Mouse (Mus musculus) adrenal gland, adult 8-10 months (tissue): Measurements from ENCODE around the gene Babam1. TPM values are rescaled to one million over a fixed set of nuclear protein-coding genes. Genes with fewer than 3 reads are reported as not detected.
"Not testable (repeated sequence)": the region's sequence is repeated elsewhere in the genome, so short reads cannot be mapped to it uniquely, and the experiment has no call there.

Experiments used
- DNase-seq: peaks from one replicate; pipeline ENCODE4 v3.0.0; 2022
- total RNA-seq, 4 experiments: library from RNA; stranded (reverse); gene quantifications; 2 replicates each; pipeline ENCODE4 v1.2.4; 2022

The Babam1 gene
- total RNA-seq, 4 experiments from 2014 or later: 101 to 137 (median 120) TPM

DNA sequence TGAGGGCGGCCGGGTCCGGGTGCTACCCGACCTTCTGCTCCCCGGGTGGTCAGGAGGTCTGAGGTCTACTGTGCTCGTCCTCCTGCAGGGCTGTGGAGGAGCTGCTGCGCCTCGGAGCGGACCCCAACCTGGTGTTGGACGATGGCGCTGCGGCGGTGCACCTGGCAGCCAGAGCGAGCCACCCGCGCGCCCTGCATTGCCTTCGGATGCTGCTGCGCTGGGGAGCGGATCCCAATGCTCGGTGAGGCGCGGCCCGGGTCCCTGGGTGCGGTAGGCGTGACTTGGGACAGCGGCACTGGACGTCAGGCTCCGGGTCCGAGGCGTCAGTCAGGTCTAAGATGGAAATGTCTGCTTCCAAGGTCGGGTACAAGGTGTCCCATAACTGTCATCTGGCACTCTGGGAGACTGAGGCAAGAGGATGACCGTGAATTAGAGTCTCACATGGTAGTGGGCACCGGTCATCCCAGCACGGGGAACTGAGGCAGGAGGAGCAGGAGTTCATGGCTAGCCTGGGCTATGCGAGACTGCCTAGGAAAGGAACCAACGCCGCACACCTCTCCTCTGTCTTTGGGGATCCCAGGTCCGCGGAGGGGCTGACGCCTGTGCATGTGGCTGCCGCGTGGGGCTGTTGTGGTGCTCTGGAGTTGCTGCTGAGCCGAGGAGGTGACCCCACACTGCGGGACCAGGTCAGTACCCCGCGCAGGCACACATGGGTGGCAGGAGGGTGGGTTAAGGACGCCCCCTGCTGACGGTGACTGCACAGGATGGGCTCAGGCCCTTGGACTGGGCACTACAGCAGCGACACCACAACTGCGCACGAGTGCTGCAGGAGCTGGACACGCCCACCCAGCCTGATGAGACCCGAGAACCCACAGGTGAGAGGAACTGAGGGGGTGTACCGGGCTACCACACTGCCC lies 9.7 kb downstream of the Babam1 start:
- DNase-seq: no peak

DNA sequence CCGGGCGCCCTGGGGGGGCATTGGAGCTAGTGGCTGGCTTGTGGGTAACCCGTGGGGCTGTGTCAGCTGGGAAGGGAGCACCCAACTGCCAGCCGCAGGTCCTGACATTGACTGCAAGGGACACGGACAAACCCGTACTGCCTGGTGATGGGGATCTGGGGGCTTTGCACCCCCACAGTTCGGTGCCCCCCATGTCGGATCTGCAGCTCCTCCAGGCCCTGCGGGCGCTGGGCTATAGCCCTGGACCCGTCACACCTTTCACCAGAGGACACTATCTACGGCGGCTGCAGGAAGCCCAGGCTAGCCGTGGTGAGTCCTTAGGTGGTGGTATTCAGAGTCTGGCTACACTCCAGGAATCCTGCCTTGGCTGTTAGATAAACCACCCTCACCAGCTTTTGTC lies 10.8 kb downstream of the Babam1 start:
- no peak for DNase-seq

DNA sequence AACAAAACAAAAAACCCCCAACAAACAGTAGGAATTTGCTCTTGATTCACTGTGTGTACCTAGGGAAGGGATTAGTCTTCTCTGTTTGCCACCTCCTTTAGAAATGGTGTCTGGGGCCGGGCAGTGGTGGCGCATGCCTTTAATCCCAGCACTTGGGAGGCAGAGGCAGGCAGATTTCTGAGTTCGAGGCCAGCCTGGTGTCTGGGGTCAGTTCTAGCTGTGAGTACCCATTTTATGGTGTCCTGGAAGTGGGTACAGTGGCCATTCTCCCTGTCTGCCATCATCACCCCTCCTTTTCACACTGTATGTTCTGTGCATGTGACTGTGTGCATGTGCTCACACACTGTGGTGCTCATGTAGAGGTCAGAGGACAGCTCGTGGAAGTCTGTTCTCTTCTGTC lies 11.6 kb downstream of the Babam1 start:
- DNase-seq: no peak

DNA sequence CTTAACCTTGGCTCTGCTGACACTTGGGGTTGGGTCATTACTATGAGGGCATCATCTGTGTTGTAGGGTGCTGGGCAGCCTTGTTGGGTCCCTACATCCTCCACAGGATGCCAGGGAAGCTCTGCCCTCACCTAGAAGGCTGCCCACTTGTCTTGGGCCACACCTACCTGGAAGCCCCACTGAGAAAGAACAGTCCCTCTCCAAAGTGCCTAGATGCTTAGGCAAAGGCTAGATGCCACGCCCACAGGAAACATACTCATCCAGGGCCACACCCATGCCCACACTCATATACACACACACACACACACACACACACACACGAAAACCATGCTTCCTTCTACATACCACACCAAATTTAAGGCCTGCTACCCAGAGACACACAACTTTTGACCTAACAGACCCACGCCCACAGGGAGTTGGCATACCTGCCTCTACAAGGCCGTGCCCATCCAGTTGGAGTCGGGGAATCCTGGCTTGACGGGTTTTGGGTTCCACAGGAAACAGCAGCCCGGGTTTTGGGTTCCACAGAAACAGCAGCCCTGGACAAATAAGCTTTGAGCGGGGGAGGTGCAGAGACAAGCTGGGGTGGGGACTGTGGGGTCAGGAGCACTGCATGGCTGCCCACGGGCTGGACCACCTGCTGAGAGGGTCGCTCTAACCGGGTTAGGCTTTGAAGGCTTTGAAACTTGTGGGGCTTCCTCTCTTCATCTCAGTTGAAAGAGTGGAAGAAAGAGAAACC lies 15.0 kb downstream of the Babam1 start:
- DNase-seq: no peak

DNA sequence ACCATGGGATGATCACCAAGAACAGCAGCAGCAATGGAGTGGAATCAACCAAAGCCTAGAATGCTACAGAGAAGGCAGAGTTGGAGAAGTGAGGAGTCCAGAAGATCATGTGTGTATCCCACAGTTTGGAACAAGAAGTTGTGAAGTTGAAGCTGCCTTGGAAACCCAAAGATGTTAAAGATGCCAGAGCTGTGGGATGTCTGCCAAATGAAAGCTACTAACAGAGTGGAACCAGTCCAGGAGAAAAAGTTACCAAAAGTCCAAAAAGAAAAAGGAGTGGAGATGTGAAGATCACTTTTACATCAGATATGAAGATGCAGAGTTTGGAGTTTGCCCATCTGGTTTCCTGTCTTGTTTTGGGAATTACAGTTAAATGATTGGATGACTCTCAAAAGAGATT lies 25.5 kb downstream of the Babam1 start:
- no peak for DNase-seq

DNA sequence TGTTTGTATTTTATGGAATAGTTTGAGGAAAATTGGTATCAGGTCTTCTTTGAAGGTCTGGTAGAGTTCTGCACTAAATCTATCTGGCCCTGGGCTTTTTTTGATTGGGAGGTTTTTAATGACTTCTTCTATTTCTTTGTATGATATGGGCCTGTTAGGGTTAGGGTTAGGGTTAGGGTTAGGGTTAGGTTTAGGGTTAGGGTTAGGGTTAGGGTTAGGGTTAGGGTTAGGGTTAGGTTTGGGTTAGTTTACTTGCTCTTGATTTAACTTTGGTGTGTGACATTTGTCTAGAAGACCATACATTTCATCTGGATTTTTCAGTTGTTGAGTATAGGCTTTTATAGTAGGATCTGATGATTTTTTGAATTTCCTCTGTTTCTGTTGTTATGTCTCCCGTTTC lies 36.3 kb downstream of the Babam1 start:
- DNase-seq: not testable (repeated sequence)

DNA sequence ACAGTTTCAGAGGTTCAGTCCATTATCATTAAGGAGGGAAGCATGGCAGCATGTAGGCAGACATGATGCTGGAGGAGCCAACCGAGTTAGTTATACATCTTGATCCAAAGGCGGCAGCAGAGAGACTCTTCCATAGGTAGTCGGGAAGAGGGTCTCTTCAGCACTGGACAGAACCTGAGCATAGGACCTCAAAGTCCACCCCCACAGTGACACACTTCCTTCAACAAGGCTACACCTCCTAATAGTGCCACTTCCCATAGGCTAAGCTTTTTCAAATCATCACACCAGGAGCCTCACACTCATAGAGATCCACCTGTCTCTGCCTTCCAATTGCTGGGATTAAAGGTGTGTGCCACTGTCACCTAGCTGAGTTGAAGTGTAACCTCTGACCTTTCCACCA lies 40.4 kb downstream of the Babam1 start:
- DNase-seq: no peak

DNA sequence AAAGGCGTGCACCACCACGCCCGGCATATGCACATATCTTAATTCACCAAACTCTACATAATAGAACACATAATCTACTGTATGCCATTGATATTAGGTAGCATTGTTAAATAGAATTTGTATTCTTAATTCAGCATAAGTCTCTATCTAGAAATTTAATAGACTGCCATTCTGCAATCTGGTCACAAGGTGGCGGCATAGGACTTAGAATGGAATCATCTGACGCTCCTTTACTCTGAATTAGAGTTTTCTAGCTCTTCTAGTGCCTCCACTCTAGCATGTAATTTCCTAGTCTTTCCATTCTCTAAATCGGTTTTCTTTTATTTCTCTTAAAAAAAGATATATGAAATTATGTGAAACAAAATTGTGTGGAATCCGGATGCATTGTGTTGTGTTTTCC lies 44.7 kb downstream of the Babam1 start:
- no peak for DNase-seq

DNA sequence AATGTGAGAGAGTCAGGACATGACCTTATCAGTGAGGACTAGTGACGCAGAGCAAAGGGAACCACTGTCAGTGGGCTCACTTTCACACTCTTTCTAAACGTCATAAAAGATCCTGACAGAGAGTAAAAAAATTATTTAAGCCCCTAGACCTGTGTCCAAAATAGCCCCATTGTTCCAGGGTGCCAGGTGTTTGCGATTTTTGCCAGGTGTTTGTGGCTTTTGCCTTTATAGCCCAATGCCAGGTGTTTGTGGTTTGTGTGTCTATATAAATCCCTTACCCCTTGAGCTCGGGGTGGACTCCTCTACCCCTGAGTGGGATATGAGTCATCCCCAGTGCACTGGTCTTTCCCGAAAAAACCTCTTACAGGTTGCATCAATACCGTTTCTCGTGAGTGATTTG lies 48.4 kb downstream of the Babam1 start:
- no peak for DNase-seq

DNA sequence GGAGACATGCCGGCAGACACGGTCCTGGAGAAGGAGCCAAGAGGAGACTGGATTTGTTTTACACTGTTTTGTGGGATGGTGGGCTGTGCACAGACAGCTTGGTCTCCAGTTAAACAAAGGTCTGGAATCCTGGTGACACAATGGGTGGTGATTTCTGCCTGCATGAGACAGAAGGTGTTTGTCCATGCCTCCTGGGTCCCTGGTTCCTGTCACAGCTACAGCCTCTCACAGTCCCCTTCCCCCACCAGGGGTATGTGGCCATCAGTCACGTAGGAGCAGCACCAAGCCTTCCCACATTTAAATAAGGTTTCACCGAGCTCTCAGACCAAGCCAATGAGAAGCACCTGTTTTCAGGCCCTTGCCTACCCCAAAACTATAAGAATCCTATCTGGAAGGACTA lies 54.7 kb downstream of the Babam1 start:
- no peak for DNase-seq

DNA sequence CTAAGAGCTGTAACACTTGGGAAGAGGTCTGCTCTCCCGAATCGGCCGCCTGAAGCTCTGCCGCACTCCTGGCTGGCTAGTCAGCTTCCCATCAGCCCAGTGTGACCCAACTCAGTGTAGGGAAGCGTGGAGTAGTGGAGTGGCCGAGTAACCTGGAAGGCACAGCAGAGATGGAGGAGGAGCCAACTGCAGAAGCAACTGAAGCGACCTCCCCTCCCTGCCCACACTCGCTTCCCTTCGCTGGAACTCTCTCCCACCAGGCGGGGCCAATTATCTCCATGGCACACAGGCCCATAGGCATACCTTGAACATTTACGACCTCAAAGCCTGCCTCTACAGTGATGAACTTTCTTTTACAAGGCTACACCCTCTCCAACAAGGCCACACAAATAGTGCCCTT lies 55.1 kb downstream of the Babam1 start:
- no peak for DNase-seq

DNA sequence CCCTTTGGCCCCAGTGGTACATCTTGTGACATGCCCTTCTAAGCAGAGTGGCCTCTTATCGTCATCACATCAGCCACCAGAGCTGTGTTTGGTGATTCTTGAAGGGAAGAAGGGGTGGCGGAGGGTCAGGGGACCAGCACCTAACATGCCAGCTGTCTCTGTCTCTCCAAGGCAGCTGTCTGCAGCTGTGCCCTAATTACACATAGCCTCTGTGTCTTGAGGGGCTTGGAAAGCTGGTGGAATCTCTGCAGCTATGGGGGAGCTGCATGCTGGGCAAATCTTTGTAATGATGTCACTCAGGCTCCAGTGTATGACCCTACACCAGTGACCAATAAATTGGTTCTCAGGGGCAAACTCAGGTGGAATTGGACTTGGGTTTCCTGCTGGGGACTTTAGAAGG lies 56.0 kb downstream of the Babam1 start:
- DNase-seq: no peak

Other genes starting within 250 kb of the Babam1 start
- gene Myo9b, start 124.1 kb upstream of the Babam1 start, total RNA-seq: 10 to 100 TPM; 35.6 to 57.9 (median 44.9) TPM
- 10 to 100 TPM; 11.0 to 22.3 (median 16.0) TPM for gene Haus8, start 123.9 kb upstream of the Babam1 start, total RNA-seq
- gene Use1, start 30.0 kb upstream of the Babam1 start, total RNA-seq: 100 to 1,000 TPM; 203 to 262 (median 232) TPM
- gene Ocel1, start 25.6 kb upstream of the Babam1 start, total RNA-seq: 10 to 100 TPM; 15.9 to 18.8 (median 17.7) TPM
- 10 to 100 TPM; 59.1 to 67.2 (median 62.7) TPM for gene Nr2f6, start 14.9 kb upstream of the Babam1 start, total RNA-seq
- gene Ushbp1, start 1.1 kb upstream of the Babam1 start, total RNA-seq: 10 to 100 TPM; 11.4 to 25.1 (median 18.2) TPM
- 1 to 10 TPM in 1 of 4 experiments, under 1 TPM in 2, not detected in 1; 0.56 to 1.2 (median 0.92) TPM for gene Ankle1, start 9.1 kb downstream of the Babam1 start, total RNA-seq
- gene Abhd8, start 66.8 kb downstream of the Babam1 start, total RNA-seq: 10 to 100 TPM; 85.3 to 96.2 (median 92.1) TPM
- 100 to 1,000 TPM in 1 of 4 experiments, 10 to 100 TPM in 3; 64.7 to 108 (median 88.7) TPM for gene Mrpl34, start 68.1 kb downstream of the Babam1 start, total RNA-seq
- gene Dda1, start 72.3 kb downstream of the Babam1 start, total RNA-seq: 10 to 100 TPM; 51.7 to 65.2 (median 57.9) TPM
- 10 to 100 TPM; 13.5 to 24.7 (median 20.6) TPM for gene Ano8, start 89.1 kb downstream of the Babam1 start, total RNA-seq
- 10 to 100 TPM; 23.1 to 32.0 (median 29.0) TPM for gene Gtpbp3, start 91.2 kb downstream of the Babam1 start, total RNA-seq
- 100 to 1,000 TPM; 195 to 255 (median 230) TPM for gene Plvap, start 114.9 kb downstream of the Babam1 start, total RNA-seq
- not detected for gene Ccdc194, start 128.8 kb downstream of the Babam1 start, total RNA-seq
- 10 to 100 TPM; 54.3 to 91.2 (median 67.9) TPM for gene Bst2, start 140.6 kb downstream of the Babam1 start, total RNA-seq
- 10 to 100 TPM; 72.6 to 87.3 (median 82.3) TPM for gene Mvb12a, start 146.1 kb downstream of the Babam1 start, total RNA-seq
- gene Tmem221, start 162.0 kb downstream of the Babam1 start, total RNA-seq: 1 to 10 TPM; 5.1 to 7.0 (median 5.8) TPM
- 1 to 10 TPM in 1 of 4 experiments, under 1 TPM in 3; 0.40 to 1.3 (median 0.49) TPM for gene Nxnl1, start 169.7 kb downstream of the Babam1 start, total RNA-seq
- gene Slc27a1, start 172.0 kb downstream of the Babam1 start, total RNA-seq: 100 to 1,000 TPM; 141 to 186 (median 160) TPM
- 100 to 1,000 TPM; 116 to 141 (median 124) TPM for gene Pgls, start 195.3 kb downstream of the Babam1 start, total RNA-seq
- 1 to 10 TPM; 1.5 to 3.0 (median 2.3) TPM for gene Fam129c, start 200.8 kb downstream of the Babam1 start, total RNA-seq
- gene Colgalt1, start 214.1 kb downstream of the Babam1 start, total RNA-seq: 10 to 100 TPM; 64.7 to 78.0 (median 69.1) TPM